Mouse (Mus musculus) testis, postnatal 10 days (tissue): Measurements from ENCODE around the gene Qpctl.
"Not testable (repeated sequence)": the region's sequence is repeated elsewhere in the genome, so short reads cannot be mapped to it uniquely, and the experiment has no call there.

Experiments
- DNase-seq: peaks from one replicate; pipeline ENCODE4 v3.0.0; 2021; ENCODE audit warnings: low spot score

The Qpctl gene

GRCm38 (mm10) chr7:19163752-19164151 is 14.7 kb upstream of the Qpctl start:
- DNase-seq: no peak

GRCm38 (mm10) chr7:19162928-19163327 is 13.8 kb upstream of the Qpctl start:
- DNase-seq: no peak

DNA sequence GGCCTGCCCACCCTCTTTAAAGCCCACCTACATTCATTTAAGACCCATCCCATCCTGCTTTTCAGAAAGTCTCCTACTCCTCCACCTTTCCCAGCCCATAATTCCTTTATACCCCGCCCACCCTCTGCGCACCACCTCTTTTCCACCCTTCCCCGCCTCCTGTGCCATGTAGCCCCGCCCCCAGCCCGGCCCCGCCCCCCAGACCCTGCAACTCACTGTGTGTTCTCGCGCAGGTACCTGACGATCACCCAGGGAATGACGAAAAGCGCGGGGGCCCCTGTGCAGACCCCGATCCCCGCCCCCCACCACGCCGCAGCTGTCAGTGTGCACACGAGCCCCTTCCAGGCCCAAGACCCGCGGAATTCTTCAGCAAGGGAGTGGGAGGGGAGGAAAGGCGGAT is 11.0 kb upstream of the Qpctl start:
- no peak for DNase-seq

DNA sequence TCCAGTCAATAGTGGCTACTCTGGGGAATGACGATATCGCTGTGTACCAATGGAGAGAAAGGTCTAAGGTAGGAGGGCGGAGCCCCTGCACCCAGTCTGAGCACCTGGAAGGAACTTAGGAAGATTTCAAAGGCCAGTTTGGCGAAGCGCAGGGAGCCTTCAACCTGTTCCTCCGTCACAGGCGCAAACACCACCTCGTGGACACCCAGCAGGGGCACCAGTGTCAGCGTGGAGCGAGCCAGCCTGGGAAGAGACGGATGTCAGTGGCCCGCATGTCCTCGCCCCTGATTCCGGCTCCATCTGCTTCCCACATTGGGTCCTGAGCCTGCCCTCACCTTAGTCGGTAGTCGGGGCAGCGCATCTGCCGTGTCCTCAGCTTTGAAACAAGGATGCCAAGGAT is 10.3 kb upstream of the Qpctl start:
- no peak for DNase-seq

- no peak for DNase-seq
Measured at GRCm38 (mm10) chr7:19158601-19159000, 9.5 kb upstream of the Qpctl start.

- peak; percentile 95 for DNase-seq
Measured at GRCm38 (mm10) chr7:19157160-19157800, 8.2 kb upstream of the Qpctl start.

DNA sequence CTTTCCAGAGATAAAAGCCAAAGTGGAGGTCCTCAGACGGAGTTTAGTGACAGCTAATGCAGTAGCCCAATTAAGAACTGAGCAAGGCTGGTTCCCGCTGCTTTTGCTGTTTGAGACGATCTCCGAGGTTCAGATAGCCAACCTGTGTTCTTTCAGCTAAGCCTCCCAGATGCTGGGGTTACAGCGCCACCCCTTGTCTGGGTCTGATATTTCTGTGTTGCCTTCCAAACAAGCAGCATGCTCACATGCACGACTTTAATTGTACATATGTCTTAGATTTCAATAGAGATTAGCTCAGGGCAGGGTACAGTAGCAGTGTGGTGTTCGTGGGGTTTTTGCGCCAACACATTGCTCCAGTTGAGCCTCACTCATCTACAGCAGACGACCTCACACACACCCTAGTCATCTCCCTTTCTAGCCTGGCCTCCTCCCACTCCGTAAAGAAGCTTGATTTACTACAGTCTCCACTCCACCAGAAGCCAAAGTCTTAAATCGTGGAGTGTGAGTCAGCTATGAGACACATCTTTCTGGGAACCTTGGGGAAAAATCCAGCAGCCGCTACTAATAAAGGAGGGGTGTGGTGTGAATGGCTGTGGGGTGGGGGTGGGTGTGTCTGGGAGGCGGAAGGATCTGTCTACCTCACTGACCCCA is 6.9 kb upstream of the Qpctl start:
- DNase-seq: no peak

DNA sequence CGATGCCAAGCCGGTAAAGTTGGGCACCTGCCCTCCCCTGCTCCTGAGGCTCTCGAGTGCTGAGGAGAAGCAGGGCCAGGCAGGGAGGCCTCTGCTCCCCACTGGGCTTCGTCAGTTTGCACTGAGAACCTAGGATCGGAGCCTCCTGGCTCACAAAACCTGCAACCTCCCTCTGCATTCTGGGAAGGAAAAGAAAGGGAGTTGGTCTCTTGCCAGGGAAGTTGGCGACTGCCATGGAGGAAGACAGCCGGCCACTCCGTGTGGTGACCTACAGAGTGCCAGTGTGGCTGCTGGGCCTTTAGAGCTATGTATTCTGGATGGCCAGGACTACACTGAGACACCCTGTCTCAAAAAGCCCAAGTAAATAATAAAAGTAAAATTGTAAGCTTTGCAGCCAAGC is 5.7 kb upstream of the Qpctl start:
- no peak for DNase-seq

GRCm38 (mm10) chr7:19151121-19151520 is 2.0 kb upstream of the Qpctl start:
- DNase-seq: not testable (repeated sequence)

GRCm38 (mm10) chr7:19149626-19150025 is 535 bp upstream of the Qpctl start, which contains the start of gene Snrpd2:
Gene Snrpd2, plus strand, starts transcription at chr7:19149722.
- DNase-seq: peak; percentile 99

GRCm38 (mm10) chr7:19148180-19148874 is 764 bp downstream of the Qpctl start:
- no peak for DNase-seq

- DNase-seq: no peak
Measured at GRCm38 (mm10) chr7:19147497-19148045, 1.5 kb downstream of the Qpctl start.

DNA sequence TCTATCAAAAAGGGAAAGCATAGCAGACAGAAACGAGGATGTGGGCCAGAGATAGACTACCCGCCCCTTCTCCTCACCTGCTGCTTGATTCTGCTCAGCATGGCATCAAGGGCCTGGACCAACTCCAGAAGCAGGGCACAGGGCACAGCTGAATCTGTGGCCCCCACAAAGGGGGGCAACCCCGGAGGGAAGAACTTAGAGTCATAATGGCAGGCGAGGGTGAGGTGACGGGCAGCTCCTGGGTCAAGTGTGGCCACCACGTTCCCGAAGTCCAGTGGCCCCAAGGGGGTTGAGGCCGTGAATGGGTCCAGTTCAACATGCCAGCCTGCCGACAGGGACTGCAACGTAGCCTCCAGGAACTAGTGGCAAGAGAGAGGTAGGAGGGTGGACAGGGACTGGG is 2.3 kb downstream of the Qpctl start:
- DNase-seq: no peak

GRCm38 (mm10) chr7:19137380-19137779 is 11.7 kb downstream of the Qpctl start:
- peak; percentile 84 for DNase-seq

GRCm38 (mm10) chr7:19136673-19137334 is 12.3 kb downstream of the Qpctl start:
- no peak for DNase-seq

DNA sequence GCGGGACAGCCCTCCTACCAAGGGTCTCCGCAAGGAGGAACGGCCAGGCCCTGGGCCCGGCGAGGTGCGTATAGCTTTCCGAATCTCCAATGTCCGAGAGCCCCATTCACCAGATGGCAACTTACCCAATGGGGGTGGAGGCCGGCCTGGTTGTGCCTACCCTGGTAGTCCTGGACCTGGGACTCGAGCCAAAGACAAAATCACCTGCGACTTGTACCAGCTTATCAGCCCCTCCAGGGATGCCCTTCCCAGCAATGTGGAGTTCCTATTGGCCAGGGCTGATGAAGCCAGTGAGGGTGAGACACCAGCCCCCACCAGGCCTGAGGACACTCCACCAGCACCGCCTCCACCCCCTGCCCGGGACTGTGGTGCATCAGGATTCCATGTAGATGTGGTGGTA is 12.9 kb downstream of the Qpctl start:
- DNase-seq: no peak

DNA sequence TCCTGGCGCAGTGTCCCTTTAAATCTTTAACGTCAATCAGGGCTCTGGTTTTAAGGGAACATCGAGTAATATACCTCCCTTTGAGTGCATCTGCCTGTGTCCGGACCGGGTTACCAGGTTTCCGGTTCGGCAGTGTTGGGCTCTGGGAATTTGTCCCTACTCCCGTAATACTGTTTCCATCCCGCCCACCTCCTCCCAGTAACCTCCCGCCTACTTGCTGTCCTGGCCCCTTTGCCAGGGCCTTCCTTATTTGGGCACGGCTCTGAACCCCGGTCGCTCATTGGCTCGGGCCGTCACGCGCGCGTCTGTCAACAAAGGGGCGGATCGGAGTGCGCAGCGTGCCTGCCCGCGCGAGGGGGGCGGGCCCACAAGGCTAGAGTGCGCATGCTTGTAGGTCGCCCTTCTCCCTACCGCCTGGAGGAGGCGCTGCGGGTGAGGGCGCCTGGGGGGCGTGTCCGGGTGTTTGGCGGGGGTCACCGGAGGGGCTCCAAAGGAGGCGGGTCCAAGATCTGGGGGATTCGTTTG is 17.7 kb downstream of the Qpctl start:
- DNase-seq: peak; percentile 97

DNA sequence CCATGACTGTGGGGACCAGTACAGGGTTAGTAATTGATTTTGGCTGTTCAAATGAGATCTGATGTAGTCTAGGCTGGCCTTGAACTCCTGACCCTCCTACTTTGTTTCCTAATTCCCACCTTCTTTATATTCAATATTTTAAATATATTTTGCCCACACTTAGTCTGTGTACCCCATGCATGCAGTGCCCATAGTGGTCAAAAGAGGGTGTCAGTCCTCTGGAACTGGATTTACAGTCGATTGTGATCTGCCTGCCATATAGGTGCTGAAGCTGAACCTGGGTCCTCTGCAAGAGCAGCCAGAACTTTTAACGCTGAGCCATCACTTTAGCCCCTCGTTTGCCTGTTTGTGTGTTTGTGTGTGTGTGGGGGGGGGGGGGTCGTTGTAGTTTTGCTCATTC is 18.4 kb downstream of the Qpctl start:
- DNase-seq: no peak

- DNase-seq: no peak
Measured at GRCm38 (mm10) chr7:19129396-19129795, 19.7 kb downstream of the Qpctl start.

DNA sequence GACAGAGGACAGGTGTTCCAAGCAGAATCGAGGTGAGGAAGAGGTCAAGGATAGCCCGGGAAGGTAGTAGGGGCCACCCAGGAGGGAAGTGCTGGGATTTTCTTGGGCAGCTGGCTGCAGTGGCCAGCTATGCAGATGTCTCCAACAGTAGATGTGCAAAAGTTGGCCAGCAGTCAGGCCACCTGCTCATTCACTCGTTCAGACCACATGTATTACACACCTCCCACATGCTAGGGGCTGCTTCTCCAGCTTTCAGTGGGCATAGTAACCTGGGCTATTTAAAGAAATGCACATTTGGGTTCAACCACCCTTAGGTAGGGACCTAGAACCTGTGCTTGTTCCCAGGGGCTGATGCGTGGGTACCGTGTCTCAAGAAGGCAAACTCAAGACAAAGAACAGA is 21.3 kb downstream of the Qpctl start:
- no peak for DNase-seq

- DNase-seq: no peak
Measured at GRCm38 (mm10) chr7:19124713-19125112, 24.4 kb downstream of the Qpctl start.

DNA sequence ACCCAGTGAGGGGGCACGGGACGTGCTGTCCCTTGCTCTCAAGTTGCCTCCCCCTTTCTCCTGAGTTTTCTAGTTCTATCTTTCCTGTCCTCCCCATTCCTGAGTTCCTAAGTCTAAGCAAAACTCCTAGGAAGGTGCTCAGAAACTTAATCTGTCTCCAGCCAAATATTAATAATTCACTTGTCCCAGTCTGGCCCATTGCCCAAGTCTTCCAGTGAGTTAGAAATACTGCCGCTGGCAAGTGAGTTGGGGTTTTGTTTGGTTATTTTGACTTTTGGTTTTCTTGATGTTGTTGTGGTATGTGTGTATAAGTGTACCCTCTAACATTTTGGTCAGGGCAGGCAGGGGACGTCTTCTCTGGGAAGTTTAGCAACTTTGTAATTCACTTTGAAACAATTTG is 27.4 kb downstream of the Qpctl start:
- DNase-seq: no peak
